Mouse (Mus musculus): ENCODE measurements around the gene H2-DMb1. TPM values are rescaled to one million over a fixed set of nuclear protein-coding genes. Genes with fewer than 3 reads are reported as not detected.

The H2-DMb1 gene
- polyA plus RNA-seq, 1 experiment from 2014 or later = 1.6 TPM

DNA sequence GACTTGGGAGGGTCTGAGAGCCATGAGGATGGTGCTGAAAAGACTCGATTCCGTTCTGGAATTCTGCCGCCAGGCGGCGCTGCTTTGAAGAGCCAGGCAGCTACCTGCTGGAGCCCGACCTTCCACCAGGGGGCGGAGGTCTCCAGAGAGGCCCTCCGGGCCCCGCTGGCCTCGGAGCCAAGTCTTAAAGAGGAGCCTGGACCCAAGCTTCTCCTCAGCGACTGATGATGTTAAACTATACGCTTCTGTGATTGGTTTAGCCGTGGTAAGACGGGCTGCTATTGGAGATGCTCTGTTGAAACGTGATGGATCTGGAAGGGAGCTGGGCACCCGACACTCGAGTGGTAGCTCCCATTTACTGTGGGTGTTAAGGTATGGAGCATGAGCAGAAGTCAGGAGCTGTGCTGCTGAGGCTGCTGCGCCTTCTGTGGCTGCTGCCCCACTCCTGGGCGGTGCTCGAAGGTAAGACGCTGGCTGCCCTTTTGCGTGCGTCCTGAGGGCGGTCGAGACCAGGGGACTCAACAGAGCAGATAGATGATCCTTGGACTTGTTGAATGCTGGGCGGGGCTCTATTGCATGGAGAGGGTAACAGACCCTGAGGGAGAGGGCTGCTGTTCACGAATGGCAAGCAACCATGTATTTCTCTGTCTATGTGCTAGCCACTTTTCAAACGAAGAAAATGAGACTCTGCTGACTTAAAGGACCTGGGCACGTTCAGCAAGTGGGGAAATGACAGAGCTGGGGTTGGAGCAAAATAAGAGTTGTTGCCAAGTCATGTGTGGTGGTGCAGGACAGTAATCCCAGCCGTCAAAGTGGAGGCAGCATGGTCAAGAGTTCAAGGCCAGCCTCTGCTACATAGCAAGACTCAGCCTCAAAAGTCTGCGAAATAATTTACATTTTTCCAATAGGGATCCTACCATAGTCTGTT lies 17.3 kb upstream of the H2-DMb1 start:
- Histone ChIP-seq H3K4me2 (replicated peaks; ENCODE audit: low read depth, low read length) (peak overlapping the region; percentile 49), H3K27ac (ENCODE audit: low read length) (no peak overlapping the region), H3K4me3 (ENCODE audit: low read depth, low read length) (peak overlapping the region; percentile 23), H3K4me1 (ENCODE audit: control insufficient read depth, insufficient read depth, low read length) (no peaks in the 10 kb centered on the region; the same call in 1 of the 2 replicates), H3K9ac (replicated peaks; ENCODE audit: low read depth, low read length) (no peak overlapping the region), H3K27me3 (ENCODE audit: control insufficient read depth, insufficient read depth, low read length) (0 out of 2 replicates have a peak, but pooled peaks cover 4% of the 10 kb centered on the region), H3K36me3 (ENCODE audit: control insufficient read depth, insufficient read depth, low read length) (no peaks in the 10 kb centered on the region), H3K9me3 (ENCODE audit: control insufficient read depth, low read depth, low read length) (no peaks in the 10 kb centered on the region)
- WGBS = 6% methylated on average over 31 of the region's 31 CpGs
- ATAC-seq (ENCODE audit: insufficient number of reproducible peaks, insufficient read depth, low FRiP score, low read depth) = peak; percentile 96

DNA sequence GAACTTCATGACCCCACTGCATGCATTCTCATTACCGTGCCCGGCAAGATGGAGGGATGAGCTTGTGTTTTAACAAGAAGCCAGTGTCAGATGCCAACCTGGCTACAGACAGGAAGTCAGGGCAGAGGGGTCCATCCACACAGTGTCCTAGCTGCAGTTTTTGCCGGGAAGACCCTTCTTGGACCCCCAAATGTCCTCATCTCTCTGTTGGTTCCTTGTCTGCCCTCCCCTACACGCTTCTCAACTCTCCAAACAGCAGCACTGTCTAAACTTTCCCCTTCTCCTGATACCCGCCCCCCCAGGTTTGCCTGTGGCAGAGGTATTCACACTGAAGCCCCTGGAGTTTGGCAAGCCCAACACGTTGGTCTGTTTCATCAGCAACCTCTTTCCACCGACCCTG lies 15.3 kb upstream of the H2-DMb1 start:
- Histone ChIP-seq H3K4me2 (replicated peaks; ENCODE audit: low read depth, low read length) (no peak overlapping the region), H3K4me1 (ENCODE audit: control insufficient read depth, insufficient read depth, low read length) (no peaks in the 10 kb centered on the region; the same call in 1 of the 2 replicates), H3K27me3 (ENCODE audit: control insufficient read depth, insufficient read depth, low read length) (peaks cover 7% of the 10 kb centered on the region; the same call in 1 of the 2 replicates), H3K9me3 (ENCODE audit: control insufficient read depth, low read depth, low read length) (no peaks in the 10 kb centered on the region), H3K9ac (replicated peaks; ENCODE audit: low read depth, low read length) (no peak overlapping the region), H3K4me3 (ENCODE audit: low read depth, low read length) (no peak overlapping the region), H3K27ac (ENCODE audit: low read length) (no peak overlapping the region), H3K36me3 (ENCODE audit: control insufficient read depth, insufficient read depth, low read length) (no peaks in the 10 kb centered on the region)
- 61% methylated on average over 7 of the region's 7 CpGs for WGBS
- ATAC-seq (ENCODE audit: insufficient number of reproducible peaks, insufficient read depth, low FRiP score, low read depth) = no peak

GRCm38 (mm10) chr17:34138655-34139054 lies 14.2 kb upstream of the H2-DMb1 start:
- 84% methylated on average over 7 of the region's 7 CpGs for WGBS
- peaks cover 7% of the 10 kb centered on the region; the same call in 1 of the 2 replicates for H3K27me3 ChIP-seq (ENCODE audit: control insufficient read depth, insufficient read depth, low read length)
- H3K36me3 ChIP-seq (ENCODE audit: control insufficient read depth, insufficient read depth, low read length) = no peaks in the 10 kb centered on the region
- H3K9ac ChIP-seq (replicated peaks; ENCODE audit: low read depth, low read length) = no peak overlapping the region
- no peak for ATAC-seq (ENCODE audit: insufficient number of reproducible peaks, insufficient read depth, low FRiP score, low read depth)
- H3K4me1 ChIP-seq (ENCODE audit: control insufficient read depth, insufficient read depth, low read length) = no peaks in the 10 kb centered on the region; the same call in 1 of the 2 replicates
- no peak overlapping the region for H3K27ac ChIP-seq (ENCODE audit: low read length)
- no peak overlapping the region for H3K4me3 ChIP-seq (ENCODE audit: low read depth, low read length)
- no peak overlapping the region for H3K4me2 ChIP-seq (replicated peaks; ENCODE audit: low read depth, low read length)
- no peaks in the 10 kb centered on the region for H3K9me3 ChIP-seq (ENCODE audit: control insufficient read depth, low read depth, low read length)

- no peaks in the 10 kb centered on the region; the same call in 1 of the 2 replicates for H3K4me1 ChIP-seq (ENCODE audit: control insufficient read depth, insufficient read depth, low read length)
Measured at GRCm38 (mm10) chr17:34139416-34139815, 13.5 kb upstream of the H2-DMb1 start.

GRCm38 (mm10) chr17:34140240-34140639 lies 12.6 kb upstream of the H2-DMb1 start:
- Histone ChIP-seq H3K27me3 (ENCODE audit: control insufficient read depth, insufficient read depth, low read length) (peaks cover 7% of the 10 kb centered on the region; the same call in 1 of the 2 replicates), H3K27ac (ENCODE audit: low read length) (no peak overlapping the region), H3K9me3 (ENCODE audit: control insufficient read depth, low read depth, low read length) (no peaks in the 10 kb centered on the region), H3K4me1 (ENCODE audit: control insufficient read depth, insufficient read depth, low read length) (no peaks in the 10 kb centered on the region; the same call in 1 of the 2 replicates), H3K9ac (replicated peaks; ENCODE audit: low read depth, low read length) (no peak overlapping the region), H3K4me2 (replicated peaks; ENCODE audit: low read depth, low read length) (peak overlapping the region; percentile 72), H3K36me3 (ENCODE audit: control insufficient read depth, insufficient read depth, low read length) (no peaks in the 10 kb centered on the region), H3K4me3 (ENCODE audit: low read depth, low read length) (peak overlapping the region; percentile 27; the same call in 1 of the 2 replicates)
- 11% methylated on average over 5 of the region's 5 CpGs for WGBS
- ATAC-seq (ENCODE audit: insufficient number of reproducible peaks, insufficient read depth, low FRiP score, low read depth) = no peak

More at GRCm38 (mm10) chr17:34139416-34139815, 13.5 kb upstream of the H2-DMb1 start:
- no peaks in the 10 kb centered on the region for H3K9me3 ChIP-seq (ENCODE audit: control insufficient read depth, low read depth, low read length)
- H3K9ac ChIP-seq (replicated peaks; ENCODE audit: low read depth, low read length) = no peak overlapping the region
- peaks cover 7% of the 10 kb centered on the region; the same call in 1 of the 2 replicates for H3K27me3 ChIP-seq (ENCODE audit: control insufficient read depth, insufficient read depth, low read length)
- H3K4me3 ChIP-seq (ENCODE audit: low read depth, low read length) = peak overlapping the region; percentile 27
- H3K36me3 ChIP-seq (ENCODE audit: control insufficient read depth, insufficient read depth, low read length) = no peaks in the 10 kb centered on the region
- peak overlapping the region; percentile 72 for H3K4me2 ChIP-seq (replicated peaks; ENCODE audit: low read depth, low read length)
- no peak for ATAC-seq (ENCODE audit: insufficient number of reproducible peaks, insufficient read depth, low FRiP score, low read depth)
- H3K27ac ChIP-seq (ENCODE audit: low read length) = no peak overlapping the region
- WGBS = 2% methylated on average over 16 of the region's 16 CpGs

DNA sequence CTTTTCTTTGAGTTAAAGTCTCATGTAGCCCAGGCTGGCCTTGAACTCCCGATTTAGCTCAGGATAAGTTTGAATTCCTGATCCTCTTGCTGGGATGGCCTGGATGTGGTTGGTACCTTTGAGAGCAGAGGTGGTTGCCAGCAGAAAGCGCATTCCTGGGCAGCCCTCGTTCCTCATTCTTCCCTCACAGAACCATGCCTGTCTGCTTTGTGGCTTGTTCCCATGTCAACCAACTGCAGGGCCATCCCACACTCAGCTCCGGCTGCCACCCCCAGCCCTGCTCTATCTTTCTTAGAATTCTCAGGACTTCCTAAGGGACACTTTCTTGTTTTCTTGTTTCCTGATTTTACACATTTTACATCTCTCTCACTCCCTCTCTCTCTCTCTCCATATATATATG lies 11.4 kb upstream of the H2-DMb1 start:
- Histone ChIP-seq H3K9ac (replicated peaks; ENCODE audit: low read depth, low read length) (no peak overlapping the region), H3K4me2 (replicated peaks; ENCODE audit: low read depth, low read length) (no peak overlapping the region), H3K4me1 (ENCODE audit: control insufficient read depth, insufficient read depth, low read length) (no peaks in the 10 kb centered on the region; the same call in 1 of the 2 replicates), H3K4me3 (ENCODE audit: low read depth, low read length) (no peak overlapping the region), H3K36me3 (ENCODE audit: control insufficient read depth, insufficient read depth, low read length) (no peaks in the 10 kb centered on the region), H3K27me3 (ENCODE audit: control insufficient read depth, insufficient read depth, low read length) (peaks cover 7% of the 10 kb centered on the region; the same call in 1 of the 2 replicates), H3K9me3 (ENCODE audit: control insufficient read depth, low read depth, low read length) (no peaks in the 10 kb centered on the region), H3K27ac (ENCODE audit: low read length) (no peak overlapping the region)
- 62% methylated on average over 4 of the region's 4 CpGs for WGBS
- ATAC-seq (ENCODE audit: insufficient number of reproducible peaks, insufficient read depth, low FRiP score, low read depth) = no peak

GRCm38 (mm10) chr17:34142456-34143010 lies 10.3 kb upstream of the H2-DMb1 start:
- Histone ChIP-seq H3K4me1 (ENCODE audit: control insufficient read depth, insufficient read depth, low read length) (no peaks in the 10 kb centered on the region; the same call in 1 of the 2 replicates), H3K4me2 (replicated peaks; ENCODE audit: low read depth, low read length) (no peak overlapping the region), H3K4me3 (ENCODE audit: low read depth, low read length) (no peak overlapping the region), H3K27ac (ENCODE audit: low read length) (no peak overlapping the region), H3K27me3 (ENCODE audit: control insufficient read depth, insufficient read depth, low read length) (peaks cover 7% of the 10 kb centered on the region; the same call in 1 of the 2 replicates), H3K36me3 (ENCODE audit: control insufficient read depth, insufficient read depth, low read length) (no peaks in the 10 kb centered on the region), H3K9me3 (ENCODE audit: control insufficient read depth, low read depth, low read length) (no peaks in the 10 kb centered on the region), H3K9ac (replicated peaks; ENCODE audit: low read depth, low read length) (no peak overlapping the region)
- 82% methylated on average over 7 of the region's 7 CpGs for WGBS
- ATAC-seq (ENCODE audit: insufficient number of reproducible peaks, insufficient read depth, low FRiP score, low read depth) = no peak

- H3K4me2 ChIP-seq (replicated peaks; ENCODE audit: low read depth, low read length) = no peak within 1 kb of the TSS
- WGBS = 28% methylated on average over 7 of the region's 7 CpGs
Measured at GRCm38 (mm10) chr17:34143033-34143432, 9.8 kb upstream of the H2-DMb1 start, which contains the start of gene H2-DMb2. Gene H2-DMb2, plus strand, starts transcription at chr17:34143307.

More at GRCm38 (mm10) chr17:34143033-34143432, 9.8 kb upstream of the H2-DMb1 start, which contains the start of gene H2-DMb2:
- Histone ChIP-seq H3K27me3 (ENCODE audit: control insufficient read depth, insufficient read depth, low read length) (peaks cover 7% of the 10 kb centered on the region; the same call in 1 of the 2 replicates), H3K4me1 (ENCODE audit: control insufficient read depth, insufficient read depth, low read length) (no peaks in the 10 kb centered on the region; the same call in 1 of the 2 replicates), H3K9ac (replicated peaks; ENCODE audit: low read depth, low read length) (no peak within 1 kb of the TSS), H3K27ac (ENCODE audit: low read length) (no peak within 1 kb of the TSS), H3K9me3 (ENCODE audit: control insufficient read depth, low read depth, low read length) (no peaks in the 10 kb centered on the region), H3K36me3 (ENCODE audit: control insufficient read depth, insufficient read depth, low read length) (no peaks in the 10 kb centered on the region), H3K4me3 (ENCODE audit: low read depth, low read length) (no peak within 1 kb of the TSS)
- ATAC-seq (ENCODE audit: insufficient number of reproducible peaks, insufficient read depth, low FRiP score, low read depth) = no peak
